Mouse (Mus musculus): ENCODE measurements around the gene Col25a1. TPM values are rescaled to one million over a fixed set of nuclear protein-coding genes. Genes with fewer than 3 reads are reported as not detected.
A peak's percentile ranks its signal among the peaks of the same experiment; 100 is the strongest.

Gene Col25a1
- polyA plus RNA-seq, 1 experiment from 2014 or later = 14.3 TPM

- Histone ChIP-seq H3K4me1 (ENCODE audit: control insufficient read depth, insufficient read depth, low read length) (no peaks in the 10 kb centered on the region), H3K9ac (ENCODE audit: low read depth, low read length) (no peak overlapping the region), H3K4me3 (ENCODE audit: low read depth, low read length) (no peak overlapping the region), H3K9me3 (ENCODE audit: control insufficient read depth, low read length) (no peaks in the 10 kb centered on the region), H3K4me2 (ENCODE audit: low read depth, low read length) (no peak overlapping the region), H3K36me3 (ENCODE audit: control insufficient read depth, insufficient read depth, low read length) (no peaks in the 10 kb centered on the region), H3K27me3 (replicated peaks; ENCODE audit: control insufficient read depth, insufficient read depth, low read length) (no peaks in the 10 kb centered on the region), H3K27ac (replicated peaks; ENCODE audit: low read depth, low read length) (no peak overlapping the region)
- WGBS = 57% methylated on average over 1 of the region's 1 CpGs
- DNase-seq (ENCODE audit: low spot score) = no peak
- no peak for ATAC-seq (ENCODE audit: low read depth)
These were observed 106.6 kb downstream of the Col25a1 start for GRCm38 (mm10) chr3:130237852-130238251.

- H3K36me3 ChIP-seq (ENCODE audit: control insufficient read depth, insufficient read depth, low read length) = no peaks in the 10 kb centered on the region
- no peak overlapping the region for H3K4me2 ChIP-seq (ENCODE audit: low read depth, low read length)
- H3K9ac ChIP-seq (ENCODE audit: low read depth, low read length) = no peak overlapping the region
- DNase-seq (ENCODE audit: low spot score) (no peak), ATAC-seq (ENCODE audit: low read depth) (no peak)
- H3K27me3 ChIP-seq (replicated peaks; ENCODE audit: control insufficient read depth, insufficient read depth, low read length) = no peaks in the 10 kb centered on the region
- no peak overlapping the region for H3K27ac ChIP-seq (replicated peaks; ENCODE audit: low read depth, low read length)
- 87% methylated on average over 4 of the region's 4 CpGs for WGBS
- H3K4me3 ChIP-seq (ENCODE audit: low read depth, low read length) = no peak overlapping the region
- no peaks in the 10 kb centered on the region for H3K9me3 ChIP-seq (ENCODE audit: control insufficient read depth, low read length)
- H3K4me1 ChIP-seq (ENCODE audit: control insufficient read depth, insufficient read depth, low read length) = no peaks in the 10 kb centered on the region
These were observed 110.6 kb downstream of the Col25a1 start for GRCm38 (mm10) chr3:130241924-130242323.

GRCm38 (mm10) chr3:130242647-130243296 lies 111.5 kb downstream of the Col25a1 start:
- 46% methylated on average over 8 of the region's 8 CpGs for whole genome bisulfite sequencing
- H3K9me3 ChIP-seq (ENCODE audit: control insufficient read depth, low read length) = no peaks in the 10 kb centered on the region
- ATAC-seq (ENCODE audit: low read depth) = no peak
- H3K27ac ChIP-seq (replicated peaks; ENCODE audit: low read depth, low read length) = no peak overlapping the region
- no peak overlapping the region for H3K9ac ChIP-seq (ENCODE audit: low read depth, low read length)
- peak; percentile 33 for DNase-seq (ENCODE audit: low spot score)
- H3K36me3 ChIP-seq (ENCODE audit: control insufficient read depth, insufficient read depth, low read length) = no peaks in the 10 kb centered on the region
- no peaks in the 10 kb centered on the region for H3K4me1 ChIP-seq (ENCODE audit: control insufficient read depth, insufficient read depth, low read length)
- H3K4me3 ChIP-seq (ENCODE audit: low read depth, low read length) = no peak overlapping the region
- H3K4me2 ChIP-seq (ENCODE audit: low read depth, low read length) = no peak overlapping the region
- H3K27me3 ChIP-seq (replicated peaks; ENCODE audit: control insufficient read depth, insufficient read depth, low read length) = no peaks in the 10 kb centered on the region

GRCm38 (mm10) chr3:130252355-130252754 lies 121.1 kb downstream of the Col25a1 start:
- DNase-seq (ENCODE audit: low spot score) (no peak), ATAC-seq (ENCODE audit: low read depth) (no peak)
- Histone ChIP-seq H3K4me3 (ENCODE audit: low read depth, low read length) (no peak overlapping the region), H3K4me1 (ENCODE audit: control insufficient read depth, insufficient read depth, low read length) (no peaks in the 10 kb centered on the region), H3K27me3 (replicated peaks; ENCODE audit: control insufficient read depth, insufficient read depth, low read length) (no peaks in the 10 kb centered on the region), H3K4me2 (ENCODE audit: low read depth, low read length) (no peak overlapping the region), H3K36me3 (ENCODE audit: control insufficient read depth, insufficient read depth, low read length) (no peaks in the 10 kb centered on the region), H3K27ac (replicated peaks; ENCODE audit: low read depth, low read length) (no peak overlapping the region), H3K9me3 (ENCODE audit: control insufficient read depth, low read length) (no peaks in the 10 kb centered on the region), H3K9ac (ENCODE audit: low read depth, low read length) (no peak overlapping the region)
- 80% methylated on average over 7 of the region's 7 CpGs for WGBS

- 88% methylated on average over 3 of the region's 3 CpGs for WGBS
- DNase-seq (ENCODE audit: low spot score) = no peak
These were observed 124.8 kb downstream of the Col25a1 start for GRCm38 (mm10) chr3:130256059-130256458.

DNA sequence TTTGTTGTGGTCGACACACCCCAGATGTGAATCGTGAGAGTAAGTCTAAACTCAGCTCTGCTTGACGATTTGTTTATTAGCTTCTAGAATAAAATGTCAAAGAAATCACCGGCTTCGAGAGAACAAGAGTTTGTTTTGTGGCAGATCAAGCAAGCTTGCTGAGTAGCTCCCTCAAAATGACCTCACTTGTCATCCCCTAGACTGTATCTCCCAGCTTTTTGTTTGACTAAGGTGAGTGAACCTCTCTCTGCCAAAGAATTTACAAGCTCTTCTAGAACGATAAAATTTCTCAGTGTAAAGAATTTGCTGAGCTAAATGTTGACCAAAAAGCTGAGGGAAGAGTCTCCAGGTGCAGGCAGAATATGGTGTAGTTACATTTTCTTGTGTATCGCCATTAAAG lies 125.3 kb downstream of the Col25a1 start:
- WGBS = 67% methylated on average over 7 of the region's 7 CpGs
- no peaks in the 10 kb centered on the region for H3K27me3 ChIP-seq (replicated peaks; ENCODE audit: control insufficient read depth, insufficient read depth, low read length)
- H3K4me2 ChIP-seq (ENCODE audit: low read depth, low read length) = no peak overlapping the region
- no peak overlapping the region for H3K9ac ChIP-seq (ENCODE audit: low read depth, low read length)
- ATAC-seq (ENCODE audit: low read depth) (no peak), DNase-seq (ENCODE audit: low spot score) (no peak)
- H3K4me1 ChIP-seq (ENCODE audit: control insufficient read depth, insufficient read depth, low read length) = no peaks in the 10 kb centered on the region
- no peaks in the 10 kb centered on the region for H3K36me3 ChIP-seq (ENCODE audit: control insufficient read depth, insufficient read depth, low read length)
- H3K4me3 ChIP-seq (ENCODE audit: low read depth, low read length) = no peak overlapping the region
- no peak overlapping the region for H3K27ac ChIP-seq (replicated peaks; ENCODE audit: low read depth, low read length)
- 0 out of 2 replicates have a peak, but pooled peaks cover 3% of the 10 kb centered on the region for H3K9me3 ChIP-seq (ENCODE audit: control insufficient read depth, low read length)

More at GRCm38 (mm10) chr3:130256059-130256458, 124.8 kb downstream of the Col25a1 start:
- no peaks in the 10 kb centered on the region for H3K27me3 ChIP-seq (replicated peaks; ENCODE audit: control insufficient read depth, insufficient read depth, low read length)
- H3K36me3 ChIP-seq (ENCODE audit: control insufficient read depth, insufficient read depth, low read length) = no peaks in the 10 kb centered on the region
- no peak overlapping the region for H3K27ac ChIP-seq (replicated peaks; ENCODE audit: low read depth, low read length)
- no peaks in the 10 kb centered on the region for H3K4me1 ChIP-seq (ENCODE audit: control insufficient read depth, insufficient read depth, low read length)
- H3K4me3 ChIP-seq (ENCODE audit: low read depth, low read length) = no peak overlapping the region
- H3K4me2 ChIP-seq (ENCODE audit: low read depth, low read length) = no peak overlapping the region
- H3K9me3 ChIP-seq (ENCODE audit: control insufficient read depth, low read length) = 0 out of 2 replicates have a peak, but pooled peaks cover 3% of the 10 kb centered on the region
- H3K9ac ChIP-seq (ENCODE audit: low read depth, low read length) = no peak overlapping the region
- ATAC-seq (ENCODE audit: low read depth) = no peak

DNA sequence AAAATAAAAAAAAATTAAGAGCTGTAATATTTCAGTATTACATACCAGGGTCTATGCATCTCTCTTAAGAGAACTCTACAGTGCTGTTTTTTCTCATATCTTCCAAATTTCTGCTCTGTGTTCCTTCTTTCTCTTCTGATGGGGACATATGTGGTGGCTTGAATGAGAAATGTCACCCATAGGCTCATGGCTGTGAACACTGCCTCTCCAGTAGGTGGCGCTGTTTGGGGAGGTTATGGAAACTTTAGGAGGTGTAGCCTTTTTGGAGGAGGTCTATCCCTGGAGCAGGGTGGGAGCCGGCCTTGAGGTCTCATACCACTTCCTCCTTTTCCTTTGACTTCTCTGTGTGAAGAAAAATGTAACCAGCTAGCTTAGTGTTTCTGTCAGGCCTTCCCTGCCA lies 128.4 kb downstream of the Col25a1 start:
- ATAC-seq (ENCODE audit: low read depth) (no peak), DNase-seq (ENCODE audit: low spot score) (no peak)
- 87% methylated on average over 2 of the region's 2 CpGs for WGBS

GRCm38 (mm10) chr3:130260316-130260715 lies 129.0 kb downstream of the Col25a1 start:
- Histone ChIP-seq H3K36me3 (ENCODE audit: control insufficient read depth, insufficient read depth, low read length) (no peaks in the 10 kb centered on the region), H3K9me3 (ENCODE audit: control insufficient read depth, low read length) (0 out of 2 replicates have a peak, but pooled peaks cover 3% of the 10 kb centered on the region), H3K9ac (ENCODE audit: low read depth, low read length) (no peak overlapping the region), H3K4me2 (ENCODE audit: low read depth, low read length) (no peak overlapping the region), H3K4me3 (ENCODE audit: low read depth, low read length) (no peak overlapping the region), H3K27ac (replicated peaks; ENCODE audit: low read depth, low read length) (no peak overlapping the region), H3K27me3 (replicated peaks; ENCODE audit: control insufficient read depth, insufficient read depth, low read length) (no peaks in the 10 kb centered on the region), H3K4me1 (ENCODE audit: control insufficient read depth, insufficient read depth, low read length) (0 out of 2 replicates have a peak, but pooled peaks cover 4% of the 10 kb centered on the region)
- ATAC-seq (ENCODE audit: low read depth) = no peak
- WGBS = 87% methylated on average over 2 of the region's 2 CpGs
- no peak for DNase-seq (ENCODE audit: low spot score)

More for the DNA sequence above, 128.4 kb downstream of the Col25a1 start:
- no peak overlapping the region for H3K4me3 ChIP-seq (ENCODE audit: low read depth, low read length)
- no peaks in the 10 kb centered on the region for H3K36me3 ChIP-seq (ENCODE audit: control insufficient read depth, insufficient read depth, low read length)
- H3K27ac ChIP-seq (replicated peaks; ENCODE audit: low read depth, low read length) = no peak overlapping the region
- H3K4me2 ChIP-seq (ENCODE audit: low read depth, low read length) = no peak overlapping the region
- no peaks in the 10 kb centered on the region for H3K27me3 ChIP-seq (replicated peaks; ENCODE audit: control insufficient read depth, insufficient read depth, low read length)
- H3K9ac ChIP-seq (ENCODE audit: low read depth, low read length) = no peak overlapping the region
- 0 out of 2 replicates have a peak, but pooled peaks cover 3% of the 10 kb centered on the region for H3K9me3 ChIP-seq (ENCODE audit: control insufficient read depth, low read length)
- no peaks in the 10 kb centered on the region for H3K4me1 ChIP-seq (ENCODE audit: control insufficient read depth, insufficient read depth, low read length)

DNA sequence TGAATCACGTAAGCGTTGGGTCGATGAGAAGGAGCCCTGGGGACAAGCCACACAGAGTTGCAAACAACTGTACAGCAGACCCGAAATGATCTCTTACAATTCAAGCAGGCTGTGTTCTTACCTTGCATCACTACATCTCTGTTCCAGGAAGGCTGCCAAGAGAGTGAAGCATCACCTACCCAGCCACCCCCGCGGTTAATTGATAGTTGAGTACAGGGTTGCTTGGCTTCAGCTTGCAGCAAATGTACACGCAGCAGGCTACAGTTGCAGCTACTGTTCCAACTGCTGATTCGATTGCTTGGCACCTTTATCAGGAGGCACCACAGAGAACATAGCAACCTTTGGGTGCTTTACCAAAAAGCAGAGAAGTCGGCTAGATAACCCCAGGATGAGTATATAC lies 133.8 kb downstream of the Col25a1 start:
- peaks cover 19% of the 10 kb centered on the region; the same call in 1 of the 2 replicates for H3K4me1 ChIP-seq (ENCODE audit: control insufficient read depth, insufficient read depth, low read length)
- no peak overlapping the region for H3K9ac ChIP-seq (ENCODE audit: low read depth, low read length)
- WGBS = 73% methylated on average over 9 of the region's 9 CpGs
- no peaks in the 10 kb centered on the region for H3K27me3 ChIP-seq (replicated peaks; ENCODE audit: control insufficient read depth, insufficient read depth, low read length)
- no peak overlapping the region for H3K4me3 ChIP-seq (ENCODE audit: low read depth, low read length)
- H3K9me3 ChIP-seq (ENCODE audit: control insufficient read depth, low read length) = no peaks in the 10 kb centered on the region
- H3K36me3 ChIP-seq (ENCODE audit: control insufficient read depth, insufficient read depth, low read length) = no peaks in the 10 kb centered on the region
- no peak overlapping the region for H3K27ac ChIP-seq (replicated peaks; ENCODE audit: low read depth, low read length)
- H3K4me2 ChIP-seq (ENCODE audit: low read depth, low read length) = no peak overlapping the region
- ATAC-seq (ENCODE audit: low read depth) = no peak
- no peak for DNase-seq (ENCODE audit: low spot score)

Measured in embryonic facial prominence, embryonic 14.5 days (tissue).